Mouse (Mus musculus): ENCODE results near the gene Htr3b. TPM values are rescaled to one million over a fixed set of nuclear protein-coding genes. Genes with fewer than 3 reads are reported as not detected.
A peak's percentile ranks its signal among the peaks of the same experiment; 100 is the strongest.

The Htr3b gene
- total RNA-seq, 4 experiments from 2014 or later, result not detected

GRCm38 (mm10) chr9:48928781-48929180 lies 36.0 kb downstream of the Htr3b start:
- no peak for DNase-seq (ENCODE audit: low spot score in 2 of 2)

GRCm38 (mm10) chr9:48916011-48916788 lies 48.6 kb downstream of the Htr3b start:
- DNase-seq (ENCODE audit: low spot score in 2 of 2), result no peak

DNA sequence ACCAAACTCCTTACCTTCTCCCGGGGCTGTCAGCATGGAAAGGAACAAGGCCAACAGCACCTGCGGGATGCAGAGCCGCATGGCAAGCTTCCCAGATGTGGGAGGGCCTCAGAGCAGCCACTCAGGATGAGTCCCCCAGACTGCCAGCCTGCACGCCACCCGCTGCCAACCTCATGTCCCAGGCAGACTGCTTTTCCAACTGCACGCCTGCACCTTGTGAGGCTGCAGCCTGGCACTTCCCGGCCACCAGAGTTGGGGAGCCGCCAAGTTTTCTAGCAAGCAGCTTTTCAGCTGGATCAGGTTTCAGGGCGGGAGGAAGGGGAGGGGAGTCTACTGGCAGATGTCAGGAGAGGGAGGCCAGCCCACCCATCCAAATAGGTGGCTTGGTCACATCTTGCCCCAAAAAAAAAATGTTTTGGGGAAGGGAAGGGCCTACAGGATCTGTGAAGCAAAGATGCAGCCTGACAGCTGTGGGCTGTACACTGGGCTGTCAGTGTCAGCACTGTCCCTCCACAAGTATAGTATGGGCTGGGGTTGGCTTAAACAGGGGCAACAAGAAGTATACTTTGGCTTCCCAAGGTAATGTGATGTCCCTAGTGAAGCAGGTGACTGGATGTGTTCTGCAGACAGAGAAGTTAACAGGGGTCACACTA lies 53.8 kb downstream of the Htr3b start, which contains the start of gene Htr3a:
Htr3a (minus strand) TSS at position 215 of the 653 bp plus-strand sequence.
- DNase-seq (ENCODE audit: low spot score in 2 of 2), result peak; percentile 42 to 67

- no peak for DNase-seq (ENCODE audit: low spot score in 2 of 2)
Measured at GRCm38 (mm10) chr9:48904421-48904820, 60.4 kb downstream of the Htr3b start.

DNA sequence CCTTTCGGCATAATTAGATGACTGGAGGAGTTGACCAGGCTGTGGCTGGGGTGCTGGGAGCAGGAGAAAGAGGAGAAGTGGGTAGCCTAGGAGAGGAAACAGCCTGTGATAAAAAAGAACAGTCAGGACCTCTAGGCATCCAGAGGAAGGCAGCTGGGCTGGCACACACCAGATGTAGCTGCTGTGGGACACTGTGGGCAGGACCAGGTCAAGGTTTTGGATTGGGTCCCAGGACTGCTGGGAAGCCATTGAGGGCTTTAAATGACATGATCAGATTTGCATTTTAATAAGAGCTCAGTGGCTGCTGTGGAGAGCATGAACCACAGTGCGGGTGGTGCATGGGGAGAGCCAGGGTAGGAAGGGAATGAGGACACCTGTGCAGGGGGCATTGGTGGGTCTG lies 61.0 kb downstream of the Htr3b start:
- no peak for DNase-seq (ENCODE audit: low spot score in 2 of 2)

DNA sequence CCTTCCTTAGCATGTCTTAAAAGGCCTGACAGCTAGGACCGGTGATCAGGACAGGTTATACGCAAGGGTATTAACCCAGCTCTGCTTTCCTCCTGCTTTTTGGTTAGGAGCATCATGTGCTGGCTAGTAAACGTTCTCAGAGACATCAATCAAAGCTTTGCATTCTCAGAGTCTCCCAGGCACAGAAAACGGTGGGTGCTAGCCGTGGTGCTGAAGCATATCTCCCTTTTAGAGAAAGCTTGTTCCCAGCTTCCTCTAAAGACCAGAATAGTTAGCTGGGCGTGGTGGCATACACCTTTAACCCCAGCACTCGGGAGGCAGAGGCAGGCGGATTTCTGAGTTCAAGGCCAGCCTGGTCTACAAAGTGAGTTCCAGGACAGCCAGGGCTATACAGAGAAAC lies 66.2 kb downstream of the Htr3b start:
- no peak for DNase-seq (ENCODE audit: low spot score in 2 of 2)

GRCm38 (mm10) chr9:48895819-48896536 lies 68.8 kb downstream of the Htr3b start:
- DNase-seq (ENCODE audit: low spot score in 2 of 2), result no peak

- no peak for DNase-seq (ENCODE audit: low spot score in 2 of 2)
Measured at GRCm38 (mm10) chr9:48894755-48895154, 70.0 kb downstream of the Htr3b start.

DNA sequence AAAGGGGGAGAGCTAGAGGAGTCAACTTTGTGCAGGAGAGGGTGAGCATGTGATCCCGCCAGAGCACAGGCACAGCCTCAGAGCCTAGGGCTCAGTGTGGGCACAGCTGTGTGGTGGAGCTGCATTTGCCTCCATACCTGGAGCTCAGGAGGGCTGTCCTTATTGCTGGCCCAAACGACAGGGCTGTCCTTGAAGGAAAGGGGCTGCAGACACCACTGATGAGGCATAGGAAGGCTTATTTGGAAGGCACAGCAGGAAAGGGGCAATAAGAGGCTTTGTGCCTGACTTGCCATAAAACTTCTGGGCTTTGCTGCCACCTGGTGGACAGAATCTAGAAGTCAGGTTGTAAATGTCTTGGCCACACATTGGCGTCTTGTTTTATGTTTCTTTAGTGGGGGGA lies 70.8 kb downstream of the Htr3b start:
- DNase-seq (ENCODE audit: low spot score in 2 of 2), result peak; percentile 49 to 85

GRCm38 (mm10) chr9:48889093-48889492 lies 75.7 kb downstream of the Htr3b start:
- DNase-seq (ENCODE audit: low spot score in 2 of 2), result no peak

Other genes with a start within 250 kb of the Htr3b start
- gene Zbtb16, start 128.8 kb downstream of the Htr3b start, total RNA-seq (2022), result 100 to 1,000 TPM; 118 to 146 (median 137) TPM
- gene Htr3a, start 53.9 kb downstream of the Htr3b start, total RNA-seq (2022), result 10 to 100 TPM; 12.0 to 16.6 (median 13.9) TPM
- gene Usp28, start 20.4 kb upstream of the Htr3b start, total RNA-seq (2022), result 10 to 100 TPM; 35.2 to 40.7 (median 35.6) TPM
- 10 to 100 TPM; 16.4 to 21.8 (median 17.6) TPM for gene Zw10, start 90.6 kb upstream of the Htr3b start, total RNA-seq (2022)
- 1 to 10 TPM; 1.2 to 2.8 (median 2.3) TPM for gene Tmprss5, start 116.3 kb upstream of the Htr3b start, total RNA-seq (2022)